Mouse (Mus musculus) heart, embryonic 12.5 days (tissue): ENCODE measurements around the gene 1110065P20Rik. TPM values are rescaled to one million over a fixed set of nuclear protein-coding genes. Genes with fewer than 3 reads are reported as not detected.

Experiments
- ATAC-seq: fragments of 200-750 bp; cut with Nextera tagmentation; 2 replicates; pipeline ENCODE4 v1.8.0; 2017; ENCODE audit warnings: moderate TSS enrichment, moderate library complexity; ENCODE audit not compliant: insufficient number of reproducible peaks, low FRiP score
- H3K27ac ChIP-seq: fragments of 300-500 bp; sonication (generic); 2 replicates; pipeline ENCODE4 v1.5.1; 2016; ENCODE audit warnings: mild to moderate bottlenecking, moderate library complexity; ENCODE audit not compliant: poor library complexity, severe bottlenecking
- H3K27me3 ChIP-seq: fragments of 300-500 bp; sonication (generic); replicated peaks from 2 replicates; pipeline ENCODE4 v1.6.1; 2016; ENCODE audit warnings: mild to moderate bottlenecking, moderate library complexity
- H3K36me3 ChIP-seq: fragments of 300-500 bp; sonication (generic); 2 replicates; pipeline ENCODE4 v1.6.1; 2016; ENCODE audit warnings: mild to moderate bottlenecking, moderate library complexity
- H3K4me1 ChIP-seq: fragments of 300-500 bp; sonication (generic); replicated peaks from 2 replicates; pipeline ENCODE4 v1.6.1; 2016; ENCODE audit warnings: mild to moderate bottlenecking
- H3K4me2 ChIP-seq: fragments of 300-500 bp; sonication (generic); 2 replicates; pipeline ENCODE4 v1.6.1; 2016; ENCODE audit warnings: mild to moderate bottlenecking, moderate library complexity
- H3K4me3 ChIP-seq: fragments of 300-500 bp; sonication (generic); 2 replicates; pipeline ENCODE4 v1.5.1; 2016; ENCODE audit warnings: mild to moderate bottlenecking
- H3K9ac ChIP-seq: fragments of 300-500 bp; sonication (generic); 2 replicates; pipeline ENCODE4 v1.6.1; 2016; ENCODE audit warnings: mild to moderate bottlenecking, moderate library complexity
- H3K9me3 ChIP-seq: fragments of 300-500 bp; sonication (generic); replicated peaks from 2 replicates; pipeline ENCODE4 v1.6.1; 2016; ENCODE audit warnings: mild to moderate bottlenecking, moderate library complexity
- WGBS: fragments of 180-500 bp; shearing (Covaris S2); methylation state at CpG from one replicate; pipeline ENCODE4 v1.1.7; 2016; 5-methylcytosine and 5-hydroxymethylcytosine counted together
- polyA plus RNA-seq: library from polyadenylated mRNA; unstranded; fragments of >200 nt; fragmentation: Nextera tagmentation; extraction: Ambion mirVana; gene quantifications from 2 replicates; pipeline ENCODE4 v1.2.1, GENCODE M21; 2016

1110065P20Rik gene
- 51.6 and 54.2 TPM in 2 replicates for polyA plus RNA-seq

- peak within 1 kb of the TSS; percentile 92 for H3K27ac ChIP-seq
- peaks cover 23% of the 10 kb centered on the region for H3K4me1 ChIP-seq
- H3K9ac ChIP-seq, result peak within 1 kb of the TSS; percentile 93
- H3K27me3 ChIP-seq, result no peaks in the 10 kb centered on the region
- H3K36me3 ChIP-seq, result peaks cover 31% of the 10 kb centered on the region
- peak within 1 kb of the TSS; percentile 94 for H3K4me3 ChIP-seq
- no peaks in the 10 kb centered on the region for H3K9me3 ChIP-seq
- ATAC-seq, result peak; percentile 69
- WGBS, result under 1% methylated on average over 75 of the region's 75 CpGs
- H3K4me2 ChIP-seq, result peak within 1 kb of the TSS; percentile 92
These were observed at the start of gene 1110065P20Rik for GRCm38 (mm10) chr4:124850933-124851658. Gene 1110065P20Rik, minus strand, starts transcription at chr4:124851196.

GRCm38 (mm10) chr4:124899906-124900305 lies 48.9 kb upstream of the 1110065P20Rik start:
- ATAC-seq, result no peak
- H3K27me3 ChIP-seq, result peaks cover 78% of the 10 kb centered on the region

DNA sequence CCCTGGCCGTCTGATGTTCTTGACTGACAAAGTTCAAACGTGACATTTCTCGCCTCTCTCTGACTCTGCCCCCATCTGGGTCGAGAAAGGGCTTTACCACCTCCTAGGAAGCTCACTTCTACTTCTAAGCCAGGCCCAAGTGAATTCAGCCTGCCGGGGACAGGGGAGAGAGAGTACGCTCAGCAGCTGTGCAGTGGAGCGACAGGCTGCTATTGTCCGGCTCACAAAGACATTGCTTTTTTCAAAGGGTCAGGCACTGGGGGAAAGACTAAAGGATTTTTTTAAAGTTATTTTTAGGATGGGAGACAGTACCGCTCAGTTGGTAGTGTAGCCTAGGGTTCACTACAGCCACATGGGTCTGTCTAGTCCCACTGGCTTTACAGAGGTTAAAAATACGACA lies 47.4 kb upstream of the 1110065P20Rik start:
- peaks cover 82% of the 10 kb centered on the region for H3K27me3 ChIP-seq
- H3K9ac ChIP-seq, result no peak overlapping the region
- WGBS, result 56% methylated on average over 10 of the region's 10 CpGs
- no peaks in the 10 kb centered on the region for H3K9me3 ChIP-seq
- H3K4me3 ChIP-seq, result no peak overlapping the region
- peaks cover 8% of the 10 kb centered on the region for H3K4me1 ChIP-seq
- no peak for ATAC-seq
- no peak overlapping the region for H3K27ac ChIP-seq
- no peaks in the 10 kb centered on the region for H3K36me3 ChIP-seq
- H3K4me2 ChIP-seq, result no peak overlapping the region

More at GRCm38 (mm10) chr4:124899906-124900305, 48.9 kb upstream of the 1110065P20Rik start:
- Histone ChIP-seq H3K9me3 (no peaks in the 10 kb centered on the region), H3K36me3 (no peaks in the 10 kb centered on the region), H3K27ac (no peak overlapping the region), H3K4me3 (no peak overlapping the region), H3K4me2 (no peak overlapping the region), H3K4me1 (peaks cover 2% of the 10 kb centered on the region), H3K9ac (no peak overlapping the region)
- 44% methylated on average over 5 of the region's 5 CpGs for WGBS

- H3K4me2 ChIP-seq, result peak overlapping the region; percentile 93
- 0 out of 2 replicates have a peak overlapping the region, but pooled peaks have one; percentile 32 for H3K9ac ChIP-seq
- H3K9me3 ChIP-seq, result no peaks in the 10 kb centered on the region
- H3K4me1 ChIP-seq, result peaks cover 8% of the 10 kb centered on the region
- H3K27ac ChIP-seq, result no peak overlapping the region
- WGBS, result 3% methylated on average over 83 of the region's 83 CpGs
- H3K4me3 ChIP-seq, result peak overlapping the region; percentile 59
- ATAC-seq, result no peak; the same call in 1 of the 2 replicates
- no peaks in the 10 kb centered on the region for H3K36me3 ChIP-seq
- H3K27me3 ChIP-seq, result peaks cover 90% of the 10 kb centered on the region
These were observed 43.8 kb upstream of the 1110065P20Rik start for GRCm38 (mm10) chr4:124894508-124895428.

- WGBS, result 36% methylated on average over 6 of the region's 6 CpGs
- Histone ChIP-seq H3K9me3 (no peaks in the 10 kb centered on the region), H3K4me2 (no peak overlapping the region), H3K4me3 (no peak overlapping the region), H3K4me1 (peaks cover 8% of the 10 kb centered on the region), H3K27ac (no peak overlapping the region), H3K36me3 (no peaks in the 10 kb centered on the region), H3K9ac (no peak overlapping the region), H3K27me3 (peaks cover 92% of the 10 kb centered on the region)
- ATAC-seq, result no peak
These were observed 42.8 kb upstream of the 1110065P20Rik start for GRCm38 (mm10) chr4:124893769-124894168.

GRCm38 (mm10) chr4:124890831-124891230 lies 39.8 kb upstream of the 1110065P20Rik start:
- no peaks in the 10 kb centered on the region for H3K36me3 ChIP-seq
- no peak overlapping the region for H3K4me3 ChIP-seq
- no peak overlapping the region for H3K9ac ChIP-seq
- WGBS, result 74% methylated on average over 5 of the region's 5 CpGs
- peaks cover 95% of the 10 kb centered on the region for H3K27me3 ChIP-seq
- no peak for ATAC-seq
- no peaks in the 10 kb centered on the region for H3K9me3 ChIP-seq
- no peak overlapping the region for H3K4me2 ChIP-seq
- no peak overlapping the region for H3K27ac ChIP-seq
- H3K4me1 ChIP-seq, result peaks cover 8% of the 10 kb centered on the region

- no peaks in the 10 kb centered on the region for H3K36me3 ChIP-seq
- ATAC-seq, result no peak
These were observed 38.9 kb upstream of the 1110065P20Rik start for GRCm38 (mm10) chr4:124889935-124890334.

GRCm38 (mm10) chr4:124888702-124889101 lies 37.7 kb upstream of the 1110065P20Rik start:
- WGBS, result 68% methylated on average over 7 of the region's 7 CpGs
- H3K9ac ChIP-seq, result no peak overlapping the region
- no peaks in the 10 kb centered on the region for H3K4me1 ChIP-seq
- H3K4me3 ChIP-seq, result no peak overlapping the region
- no peak for ATAC-seq
- H3K9me3 ChIP-seq, result no peaks in the 10 kb centered on the region
- no peaks in the 10 kb centered on the region for H3K36me3 ChIP-seq
- no peak overlapping the region for H3K4me2 ChIP-seq
- H3K27ac ChIP-seq, result no peak overlapping the region
- H3K27me3 ChIP-seq, result peaks cover 93% of the 10 kb centered on the region

More at GRCm38 (mm10) chr4:124889935-124890334, 38.9 kb upstream of the 1110065P20Rik start:
- Histone ChIP-seq H3K4me3 (no peak overlapping the region), H3K27ac (no peak overlapping the region), H3K9ac (no peak overlapping the region), H3K9me3 (no peaks in the 10 kb centered on the region), H3K4me1 (peaks cover 6% of the 10 kb centered on the region), H3K27me3 (peaks cover 94% of the 10 kb centered on the region), H3K4me2 (no peak overlapping the region)
- 78% methylated on average over 2 of the region's 2 CpGs for WGBS

- H3K4me2 ChIP-seq, result peak overlapping the region; percentile 65
- H3K27ac ChIP-seq, result no peak overlapping the region
- ATAC-seq, result no peak
- peaks cover 9% of the 10 kb centered on the region; the same call in 1 of the 2 replicates for H3K4me1 ChIP-seq
- peaks cover 84% of the 10 kb centered on the region for H3K27me3 ChIP-seq
- 0 out of 2 replicates have a peak overlapping the region, but pooled peaks have one; percentile 29 for H3K4me3 ChIP-seq
- H3K9ac ChIP-seq, result no peak overlapping the region
- H3K36me3 ChIP-seq, result no peaks in the 10 kb centered on the region
- H3K9me3 ChIP-seq, result peaks cover 6% of the 10 kb centered on the region; the same call in 1 of the 2 replicates
- under 1% methylated on average over 37 of the region's 37 CpGs for WGBS
These were observed 31.2 kb upstream of the 1110065P20Rik start for GRCm38 (mm10) chr4:124882151-124882729.

DNA sequence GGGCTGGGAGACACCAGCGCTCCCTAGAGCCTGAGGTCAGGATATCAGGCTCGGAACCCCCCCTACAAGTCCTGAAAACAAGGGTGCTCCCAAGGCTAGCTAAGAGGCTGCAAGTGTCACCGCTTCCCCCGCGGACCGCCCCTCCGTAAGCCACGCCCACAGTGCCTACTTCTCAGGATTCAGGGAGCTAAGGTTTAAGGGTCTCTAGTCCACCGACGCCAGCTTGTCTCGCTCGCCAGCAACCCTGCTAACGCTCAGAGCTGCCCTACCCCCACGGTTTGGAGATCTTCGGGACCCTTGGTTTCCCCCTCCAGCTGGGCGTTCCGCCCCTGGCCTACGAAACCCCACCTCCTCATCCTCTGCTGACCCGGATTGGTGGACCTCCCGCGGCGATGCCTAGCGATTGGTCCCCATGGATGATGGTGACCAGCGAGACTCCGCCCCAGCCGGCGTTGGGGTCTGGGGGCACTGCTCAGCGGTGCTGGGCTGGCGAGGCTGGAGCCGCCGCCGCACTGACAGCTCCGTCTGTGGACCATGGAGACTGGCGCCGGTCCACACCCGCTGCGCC lies 30.4 kb upstream of the 1110065P20Rik start:
- no peak; the same call in 1 of the 2 replicates for ATAC-seq
- Histone ChIP-seq H3K4me1 (peaks cover 9% of the 10 kb centered on the region; the same call in 1 of the 2 replicates), H3K36me3 (no peaks in the 10 kb centered on the region), H3K9ac (no peak overlapping the region), H3K27me3 (peaks cover 76% of the 10 kb centered on the region), H3K9me3 (peaks cover 6% of the 10 kb centered on the region; the same call in 1 of the 2 replicates), H3K4me3 (peak overlapping the region; percentile 29), H3K27ac (no peak overlapping the region), H3K4me2 (peak overlapping the region; percentile 65)
- WGBS, result under 1% methylated on average over 37 of the region's 37 CpGs
